Mouse (Mus musculus) right cerebral cortex, postnatal 4 days (tissue): ENCODE data around the gene Rsph3b.
"Not testable (repeated sequence)": the region's sequence is repeated elsewhere in the genome, so short reads cannot be mapped to it uniquely, and the experiment has no call there.

Source experiments
- DNase-seq: peaks from one replicate; pipeline ENCODE4 v3.0.0-alpha.2; 2022

The Rsph3b gene

GRCm38 (mm10) chr17:6958881-6959280, 10.4 kb upstream of the Rsph3b start:
- not testable (repeated sequence) for DNase-seq

GRCm38 (mm10) chr17:6948769-6949228, 317 bp upstream of the Rsph3b start:
- not testable (repeated sequence) for DNase-seq

- not testable (repeated sequence) for DNase-seq
Observed at GRCm38 (mm10) chr17:6947637-6947983, 872 bp downstream of the Rsph3b start.

GRCm38 (mm10) chr17:6942560-6942959, 5.9 kb downstream of the Rsph3b start:
- DNase-seq: not testable (repeated sequence)

- not testable (repeated sequence) for DNase-seq
Observed at GRCm38 (mm10) chr17:6931625-6932024, 16.9 kb downstream of the Rsph3b start.

- DNase-seq: not testable (repeated sequence)
Observed at GRCm38 (mm10) chr17:6920351-6920894, 28.1 kb downstream of the Rsph3b start.

- not testable (repeated sequence) for DNase-seq
Observed at GRCm38 (mm10) chr17:6919388-6919787, 29.1 kb downstream of the Rsph3b start.

- not testable (repeated sequence) for DNase-seq
Observed at GRCm38 (mm10) chr17:6915282-6915681, 33.2 kb downstream of the Rsph3b start.

GRCm38 (mm10) chr17:6914066-6914465, 34.4 kb downstream of the Rsph3b start:
- not testable (repeated sequence) for DNase-seq

- not testable (repeated sequence) for DNase-seq
Observed at GRCm38 (mm10) chr17:6900361-6900760, 48.1 kb downstream of the Rsph3b start.

- DNase-seq: not testable (repeated sequence)
Observed at GRCm38 (mm10) chr17:6897996-6898562, 50.4 kb downstream of the Rsph3b start.

GRCm38 (mm10) chr17:6896756-6897155, 51.7 kb downstream of the Rsph3b start:
- DNase-seq: no peak

GRCm38 (mm10) chr17:6893332-6893731, 55.1 kb downstream of the Rsph3b start:
- DNase-seq: no peak

GRCm38 (mm10) chr17:6891966-6892934, 56.2 kb downstream of the Rsph3b start:
- DNase-seq: no peak

- DNase-seq: no peak
Observed at GRCm38 (mm10) chr17:6886445-6886844, 62.0 kb downstream of the Rsph3b start.

- DNase-seq: no peak
Observed at GRCm38 (mm10) chr17:6884531-6884930, 64.0 kb downstream of the Rsph3b start.

- DNase-seq: no peak
Observed at GRCm38 (mm10) chr17:6881306-6881705, 67.2 kb downstream of the Rsph3b start.

- DNase-seq: no peak
Observed at GRCm38 (mm10) chr17:6871421-6871820, 77.1 kb downstream of the Rsph3b start.

GRCm38 (mm10) chr17:6868810-6869209, 79.7 kb downstream of the Rsph3b start:
- DNase-seq: no peak

GRCm38 (mm10) chr17:6867740-6868139, 80.7 kb downstream of the Rsph3b start:
- no peak for DNase-seq

GRCm38 (mm10) chr17:6866576-6866975, 81.9 kb downstream of the Rsph3b start:
- no peak for DNase-seq

- DNase-seq: no peak
Observed at GRCm38 (mm10) chr17:6865580-6865979, 82.9 kb downstream of the Rsph3b start.

- DNase-seq: no peak
Observed at GRCm38 (mm10) chr17:6864869-6865268, 83.6 kb downstream of the Rsph3b start.

- no peak for DNase-seq
Observed at GRCm38 (mm10) chr17:6863521-6863920, 85.0 kb downstream of the Rsph3b start.
